Mouse (Mus musculus): ENCODE measurements at regions not wholly inside any gene's neighbourhood (a gene's known extent, or its start where the extent isn't known, plus 50 kb on each side); places are given as distances from the start of the nearest gene placed in this dataset.

DNA sequence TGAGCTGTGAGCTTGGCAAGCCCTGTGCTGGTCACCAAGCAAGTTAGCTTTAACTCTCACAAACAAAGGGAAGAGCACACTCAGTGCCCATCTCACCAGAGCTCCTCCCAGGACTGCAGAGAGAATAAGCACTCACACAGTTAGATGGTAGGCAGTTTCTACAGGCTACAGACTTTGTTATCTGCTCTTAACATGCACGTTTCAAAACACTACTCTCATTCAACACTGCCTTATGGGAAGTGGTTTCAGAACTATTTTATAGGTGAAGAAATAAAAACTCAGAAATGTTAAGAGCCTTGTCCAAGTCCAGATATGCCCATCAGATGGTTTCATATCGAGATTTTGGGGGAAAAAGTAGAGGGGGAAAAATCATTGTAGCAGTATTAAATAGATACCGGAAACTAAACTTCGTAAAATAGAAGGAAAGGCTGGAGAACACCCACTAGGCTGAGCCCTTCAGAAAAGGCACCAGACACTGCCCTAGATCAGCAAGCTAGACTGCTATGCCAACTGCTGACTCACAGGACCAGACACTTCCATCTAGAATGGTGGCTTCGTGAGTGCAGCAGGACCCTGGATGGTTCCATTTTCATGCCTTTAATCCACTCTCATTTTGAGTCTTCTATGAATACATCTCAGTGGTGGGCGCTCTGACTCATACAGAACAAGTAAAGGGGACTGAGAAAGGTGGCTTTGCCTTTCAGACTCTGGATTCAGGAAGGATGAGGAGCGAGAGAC is 51.3 kb upstream of the Serbp1 start:
- no peak overlapping the region for H3K4me2 ChIP-seq (replicated peaks)
- H3K9me3 ChIP-seq, result no peaks in the 10 kb centered on the region
- no peaks in the 10 kb centered on the region for H3K36me3 ChIP-seq
- H3K4me1 ChIP-seq, result no peaks in the 10 kb centered on the region
- H3K4me3 ChIP-seq, result no peak overlapping the region
- H3K27ac ChIP-seq (replicated peaks), result no peak overlapping the region
- no peaks in the 10 kb centered on the region for H3K27me3 ChIP-seq
- WGBS, result 82% methylated on average over 7 of the region's 7 CpGs
- no peak for ATAC-seq (replicated peaks)
- no peak overlapping the region for H3K9ac ChIP-seq (replicated peaks)

DNA sequence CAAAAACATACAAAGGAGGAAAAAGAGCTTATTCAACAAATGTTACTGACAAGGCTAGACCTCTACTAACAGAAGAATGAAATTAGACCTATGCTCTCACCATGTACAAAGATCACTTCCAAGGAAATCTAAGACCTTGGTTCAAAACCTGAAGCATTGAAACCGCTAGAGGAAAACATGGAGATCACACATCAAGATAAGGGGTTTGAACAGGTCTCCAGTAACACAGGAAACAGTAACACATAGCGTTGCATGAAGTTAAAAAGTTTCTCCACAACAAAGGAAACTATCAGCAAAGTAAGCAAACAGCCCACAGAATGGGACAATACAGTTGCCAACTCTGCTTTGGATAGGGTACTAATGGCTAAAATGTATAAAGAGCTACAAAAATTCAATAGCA is 53.3 kb upstream of the Serbp1 start:
- ATAC-seq (replicated peaks), result no peak
- no peaks in the 10 kb centered on the region for H3K36me3 ChIP-seq
- no peaks in the 10 kb centered on the region for H3K9me3 ChIP-seq
- H3K4me2 ChIP-seq (replicated peaks), result no peak overlapping the region
- H3K4me1 ChIP-seq, result no peaks in the 10 kb centered on the region
- WGBS, result 90% methylated on average over 2 of the region's 2 CpGs
- no peak overlapping the region for H3K4me3 ChIP-seq
- no peaks in the 10 kb centered on the region for H3K27me3 ChIP-seq
- H3K9ac ChIP-seq (replicated peaks), result no peak overlapping the region
- no peak overlapping the region for H3K27ac ChIP-seq (replicated peaks)

DNA sequence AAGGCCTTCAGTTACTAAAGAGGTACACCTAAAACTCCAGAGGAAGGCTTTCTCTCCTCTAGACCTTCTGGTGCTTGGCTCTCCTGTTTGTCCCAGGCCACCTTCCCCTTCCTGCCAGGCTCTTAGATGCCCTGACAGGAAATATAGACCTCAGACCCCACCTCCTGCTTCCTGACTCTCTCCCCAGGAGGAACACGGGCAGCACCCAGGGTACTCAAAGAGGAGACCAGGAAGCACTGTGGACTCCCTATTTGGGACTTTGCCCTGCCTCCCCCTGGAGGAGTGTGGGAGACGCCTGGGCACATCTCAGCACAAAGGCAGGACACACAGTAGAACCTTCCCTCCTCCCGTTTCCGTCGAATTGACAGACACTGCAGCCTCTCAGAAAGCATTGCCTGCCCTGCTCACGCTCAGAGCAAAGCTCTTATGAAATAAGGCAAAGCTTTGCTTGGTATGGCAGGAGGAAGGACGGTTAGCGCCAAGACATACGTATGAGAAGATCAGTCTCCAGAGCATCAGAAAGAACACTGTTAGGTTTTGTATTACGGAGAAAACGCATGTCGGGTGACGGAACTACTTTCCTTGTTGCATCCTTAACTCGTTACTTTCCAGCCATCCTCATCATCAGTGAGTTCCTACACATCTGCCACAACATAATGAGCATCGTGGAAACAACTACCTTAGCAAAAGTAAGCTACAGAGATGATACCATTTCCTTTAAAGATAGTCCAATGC is 54.3 kb upstream of the Serbp1 start:
- no peak overlapping the region for H3K9ac ChIP-seq (replicated peaks)
- H3K4me3 ChIP-seq, result no peak overlapping the region
- no peak for ATAC-seq (replicated peaks)
- WGBS, result 81% methylated on average over 15 of the region's 15 CpGs
- H3K36me3 ChIP-seq, result no peaks in the 10 kb centered on the region
- H3K27me3 ChIP-seq, result no peaks in the 10 kb centered on the region
- H3K9me3 ChIP-seq, result no peaks in the 10 kb centered on the region
- H3K4me1 ChIP-seq, result no peaks in the 10 kb centered on the region
- no peak overlapping the region for H3K27ac ChIP-seq (replicated peaks)
- no peak overlapping the region for H3K4me2 ChIP-seq (replicated peaks)

DNA sequence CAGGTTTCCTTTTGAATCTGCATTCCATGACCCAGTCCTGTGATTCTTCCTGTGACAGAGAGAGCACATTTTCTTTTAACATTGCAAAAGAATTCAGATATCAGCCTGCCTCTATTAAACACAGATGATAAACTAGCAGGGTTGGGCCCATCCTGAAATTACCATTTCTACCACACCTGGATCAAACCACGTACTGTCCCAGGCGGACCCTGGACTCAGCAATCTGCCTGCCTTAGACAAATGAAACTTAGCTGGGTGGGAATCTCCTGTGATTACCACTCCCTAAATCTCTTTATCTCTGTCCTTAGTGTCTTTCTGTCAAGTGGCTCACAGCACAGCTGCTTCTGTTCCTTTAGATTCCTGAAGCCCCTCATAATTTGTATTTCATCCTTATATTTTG is 55.5 kb upstream of the Serbp1 start:
- no peak overlapping the region for H3K27ac ChIP-seq (replicated peaks)
- H3K4me2 ChIP-seq (replicated peaks), result no peak overlapping the region
- no peak overlapping the region for H3K9ac ChIP-seq (replicated peaks)
- ATAC-seq (replicated peaks), result no peak
- no peaks in the 10 kb centered on the region for H3K9me3 ChIP-seq
- H3K4me3 ChIP-seq, result no peak overlapping the region
- no peaks in the 10 kb centered on the region for H3K27me3 ChIP-seq
- no peaks in the 10 kb centered on the region for H3K36me3 ChIP-seq
- WGBS, result 97% methylated on average over 2 of the region's 2 CpGs
- no peaks in the 10 kb centered on the region for H3K4me1 ChIP-seq

DNA sequence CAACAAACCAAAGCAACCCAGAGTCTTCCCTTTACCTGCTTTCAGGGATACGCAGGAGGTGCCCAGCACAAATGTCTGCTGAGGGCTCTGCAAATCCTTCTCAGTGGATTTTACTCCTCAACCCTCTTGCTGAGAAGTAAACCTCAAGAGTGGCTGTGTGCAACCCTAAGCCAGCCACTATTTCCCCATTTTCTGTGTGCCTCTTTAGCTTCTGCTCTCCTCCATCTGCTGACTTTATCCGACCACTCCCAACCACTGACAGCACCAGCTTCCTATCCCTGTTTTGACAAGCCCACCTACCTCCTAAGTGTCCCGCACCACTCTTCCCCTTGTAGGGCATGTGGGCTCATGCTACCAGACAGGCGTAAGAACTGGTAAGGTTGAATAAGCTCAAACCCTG is 56.5 kb upstream of the Serbp1 start:
- Histone ChIP-seq H3K9me3 (no peaks in the 10 kb centered on the region), H3K27ac (replicated peaks) (no peak overlapping the region), H3K27me3 (no peaks in the 10 kb centered on the region), H3K36me3 (no peaks in the 10 kb centered on the region), H3K4me2 (replicated peaks) (no peak overlapping the region), H3K4me3 (no peak overlapping the region), H3K9ac (replicated peaks) (no peak overlapping the region), H3K4me1 (no peaks in the 10 kb centered on the region)
- ATAC-seq (replicated peaks), result no peak
- WGBS, result 89% methylated on average over 4 of the region's 4 CpGs

DNA sequence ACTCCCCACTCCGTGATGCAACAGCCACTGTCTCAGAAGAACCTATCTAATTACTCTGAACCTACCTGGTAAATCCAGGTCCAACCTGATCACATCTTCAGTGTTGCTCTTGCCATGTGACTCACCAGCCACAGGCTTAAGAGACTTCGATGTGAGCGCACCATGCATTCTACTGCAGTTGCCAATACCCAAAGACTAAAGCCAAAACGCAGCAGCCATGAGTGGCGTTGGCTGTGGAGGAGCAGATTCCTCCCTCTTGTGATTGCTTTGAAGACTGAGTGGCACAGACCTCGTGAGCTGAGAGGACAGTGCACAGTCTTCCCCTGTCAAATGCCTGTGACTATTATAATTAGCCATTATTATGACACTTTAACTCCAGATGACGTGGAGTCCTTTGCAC is 58.6 kb upstream of the Serbp1 start:
- Histone ChIP-seq H3K9me3 (no peaks in the 10 kb centered on the region), H3K4me3 (no peak overlapping the region), H3K4me1 (no peaks in the 10 kb centered on the region), H3K9ac (replicated peaks) (no peak overlapping the region), H3K27me3 (no peaks in the 10 kb centered on the region), H3K27ac (replicated peaks) (no peak overlapping the region), H3K4me2 (replicated peaks) (no peak overlapping the region), H3K36me3 (no peaks in the 10 kb centered on the region)
- 66% methylated on average over 7 of the region's 7 CpGs for WGBS
- no peak for ATAC-seq (replicated peaks)

DNA sequence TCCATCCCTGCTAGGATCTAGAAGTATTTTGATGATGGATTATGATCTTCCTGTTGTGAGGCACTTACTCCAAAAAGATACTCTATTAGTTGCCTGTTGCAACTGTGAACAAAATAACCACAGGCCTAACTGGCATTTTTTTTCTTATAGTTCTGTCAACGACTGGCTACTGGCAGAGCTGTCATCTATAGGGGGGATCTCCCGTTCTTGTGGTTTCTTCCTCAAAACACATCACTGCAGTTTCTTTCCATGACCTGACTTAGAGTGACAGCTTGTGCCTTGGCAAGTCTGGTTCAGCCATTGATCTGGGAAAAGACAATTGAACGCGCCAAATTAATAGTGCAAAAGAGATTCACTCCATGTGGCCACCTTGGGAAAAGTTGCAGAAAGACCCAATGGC is 59.4 kb upstream of the Serbp1 start:
- H3K4me2 ChIP-seq (replicated peaks), result no peak overlapping the region
- no peak overlapping the region for H3K9ac ChIP-seq (replicated peaks)
- no peak overlapping the region for H3K4me3 ChIP-seq
- H3K4me1 ChIP-seq, result no peaks in the 10 kb centered on the region
- ATAC-seq (replicated peaks), result no peak
- WGBS, result 81% methylated on average over 4 of the region's 4 CpGs
- no peak overlapping the region for H3K27ac ChIP-seq (replicated peaks)
- no peaks in the 10 kb centered on the region for H3K9me3 ChIP-seq
- H3K27me3 ChIP-seq, result no peaks in the 10 kb centered on the region
- H3K36me3 ChIP-seq, result no peaks in the 10 kb centered on the region

DNA sequence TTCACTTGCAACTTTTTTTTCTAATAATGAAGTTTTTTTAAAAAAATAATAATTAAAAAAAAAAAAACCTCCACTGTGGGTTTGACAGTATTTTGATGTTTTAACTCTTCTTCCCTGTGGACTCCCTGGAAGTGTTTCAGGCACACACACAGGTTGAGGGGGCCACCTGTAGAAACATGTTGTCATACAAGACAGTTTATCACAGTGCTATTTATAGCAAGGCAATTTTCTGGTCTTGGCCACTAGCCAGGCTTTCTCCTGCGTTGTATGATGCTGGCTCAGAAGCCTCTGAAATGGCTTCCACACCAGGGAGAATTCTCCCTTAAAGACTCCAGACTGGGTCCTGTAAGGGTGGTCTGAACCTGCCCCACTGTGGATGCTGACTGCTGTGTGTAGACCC is 59.9 kb upstream of the Serbp1 start:
- WGBS, result 30% methylated on average over 1 of the region's 1 CpGs
- no peaks in the 10 kb centered on the region for H3K9me3 ChIP-seq
- no peaks in the 10 kb centered on the region for H3K27me3 ChIP-seq
- no peaks in the 10 kb centered on the region for H3K36me3 ChIP-seq
- no peak overlapping the region for H3K27ac ChIP-seq (replicated peaks)
- no peak overlapping the region for H3K4me3 ChIP-seq
- H3K4me1 ChIP-seq, result no peaks in the 10 kb centered on the region
- no peak overlapping the region for H3K9ac ChIP-seq (replicated peaks)
- ATAC-seq (replicated peaks), result 0 out of 2 replicates have a peak, but pooled peaks have one; percentile 55
- H3K4me2 ChIP-seq (replicated peaks), result no peak overlapping the region

DNA sequence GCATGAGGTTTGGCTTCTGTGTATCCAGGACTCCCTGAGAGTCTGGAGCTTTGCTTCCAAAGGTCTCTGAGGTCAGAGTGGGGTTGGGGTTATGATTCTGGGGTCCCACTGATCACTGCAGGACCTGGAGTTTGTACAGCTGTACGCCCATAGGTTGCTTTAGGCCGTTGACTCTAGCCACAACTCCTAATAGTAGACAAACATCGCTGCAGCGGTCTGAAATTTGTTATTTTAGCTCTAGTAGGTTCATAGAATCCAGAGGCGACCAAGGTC is 67.4 kb upstream of the Serbp1 start:
- Histone ChIP-seq H3K9ac (replicated peaks) (no peak overlapping the region), H3K4me3 (no peak overlapping the region), H3K27me3 (no peaks in the 10 kb centered on the region), H3K4me1 (no peaks in the 10 kb centered on the region), H3K9me3 (no peaks in the 10 kb centered on the region), H3K36me3 (no peaks in the 10 kb centered on the region), H3K27ac (replicated peaks) (no peak overlapping the region), H3K4me2 (replicated peaks) (no peak overlapping the region)
- 89% methylated on average over 5 of the region's 5 CpGs for WGBS
- no peak; the same call in 1 of the 2 replicates for ATAC-seq (replicated peaks)

DNA sequence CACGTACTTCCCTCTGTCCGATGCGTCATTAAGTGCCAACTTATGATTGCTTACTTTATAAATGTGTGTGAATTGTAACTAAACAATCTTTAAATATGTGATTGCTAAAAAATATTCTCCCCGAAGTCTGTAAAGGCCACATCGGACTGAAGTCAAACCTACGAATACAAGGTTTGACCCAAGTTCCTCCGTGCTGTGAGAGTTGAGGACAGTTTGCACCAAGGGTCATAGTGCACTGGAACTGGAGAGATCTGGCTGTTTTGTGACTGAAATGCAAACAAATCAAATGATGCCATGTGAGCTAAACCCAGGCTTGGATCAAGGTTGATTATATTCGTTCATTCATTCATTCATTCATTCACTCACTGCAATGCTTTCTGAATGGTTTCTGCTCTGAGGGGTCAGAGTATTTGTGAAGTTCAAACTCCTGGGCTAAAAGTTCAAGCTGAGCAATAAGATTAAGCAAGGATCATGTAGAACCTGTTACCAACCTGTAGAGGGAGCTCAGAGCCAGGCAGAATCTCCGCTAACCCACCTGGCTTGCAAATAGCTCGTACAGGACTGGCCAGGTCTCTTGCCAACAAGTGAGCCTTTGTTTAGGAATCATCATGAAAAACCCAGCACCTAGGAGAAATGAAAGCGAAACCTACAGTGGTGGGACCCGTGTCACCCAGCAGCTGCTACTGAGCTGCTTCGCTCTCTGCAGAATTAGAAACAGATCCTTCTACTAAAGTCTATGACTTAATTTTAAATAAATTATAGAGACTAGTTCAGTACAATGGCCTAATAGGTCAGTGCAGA is 67.9 kb upstream of the Serbp1 start:
- H3K4me1 ChIP-seq, result no peaks in the 10 kb centered on the region
- H3K9ac ChIP-seq (replicated peaks), result no peak overlapping the region
- no peak overlapping the region for H3K4me2 ChIP-seq (replicated peaks)
- 53% methylated on average over 13 of the region's 13 CpGs for WGBS
- no peak overlapping the region for H3K27ac ChIP-seq (replicated peaks)
- peak; percentile 60 for ATAC-seq (replicated peaks)
- H3K27me3 ChIP-seq, result no peaks in the 10 kb centered on the region
- H3K9me3 ChIP-seq, result no peaks in the 10 kb centered on the region
- H3K4me3 ChIP-seq, result no peak overlapping the region
- no peaks in the 10 kb centered on the region for H3K36me3 ChIP-seq

DNA sequence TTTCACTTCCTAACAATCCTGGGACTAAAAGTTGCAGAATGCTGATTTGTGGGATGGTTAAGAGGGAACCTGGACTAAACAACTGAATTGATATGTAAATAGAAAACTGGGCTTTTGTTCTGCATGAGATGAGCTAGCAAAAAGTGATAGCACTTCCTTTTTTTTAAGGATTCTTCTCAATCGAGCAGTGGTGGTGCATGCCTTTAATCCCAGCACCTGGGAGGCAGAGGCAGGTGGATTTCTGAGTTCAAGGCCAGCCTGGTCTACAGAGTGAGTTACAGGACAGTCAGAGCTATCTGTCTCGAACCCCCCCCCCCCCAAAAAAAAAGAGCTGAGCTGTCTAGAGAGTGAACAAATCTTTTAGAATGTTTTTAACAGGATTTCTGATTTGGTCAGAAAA is 69.2 kb upstream of the Serbp1 start:
- Histone ChIP-seq H3K4me2 (replicated peaks) (peak overlapping the region; percentile 50), H3K9me3 (no peaks in the 10 kb centered on the region), H3K27ac (replicated peaks) (peak overlapping the region; percentile 53), H3K9ac (replicated peaks) (peak overlapping the region; percentile 52), H3K4me1 (no peaks in the 10 kb centered on the region), H3K36me3 (no peaks in the 10 kb centered on the region), H3K4me3 (peak overlapping the region; percentile 49), H3K27me3 (no peaks in the 10 kb centered on the region)
- peak; percentile 59 for ATAC-seq (replicated peaks)
- WGBS, result 26% methylated on average over 2 of the region's 2 CpGs

DNA sequence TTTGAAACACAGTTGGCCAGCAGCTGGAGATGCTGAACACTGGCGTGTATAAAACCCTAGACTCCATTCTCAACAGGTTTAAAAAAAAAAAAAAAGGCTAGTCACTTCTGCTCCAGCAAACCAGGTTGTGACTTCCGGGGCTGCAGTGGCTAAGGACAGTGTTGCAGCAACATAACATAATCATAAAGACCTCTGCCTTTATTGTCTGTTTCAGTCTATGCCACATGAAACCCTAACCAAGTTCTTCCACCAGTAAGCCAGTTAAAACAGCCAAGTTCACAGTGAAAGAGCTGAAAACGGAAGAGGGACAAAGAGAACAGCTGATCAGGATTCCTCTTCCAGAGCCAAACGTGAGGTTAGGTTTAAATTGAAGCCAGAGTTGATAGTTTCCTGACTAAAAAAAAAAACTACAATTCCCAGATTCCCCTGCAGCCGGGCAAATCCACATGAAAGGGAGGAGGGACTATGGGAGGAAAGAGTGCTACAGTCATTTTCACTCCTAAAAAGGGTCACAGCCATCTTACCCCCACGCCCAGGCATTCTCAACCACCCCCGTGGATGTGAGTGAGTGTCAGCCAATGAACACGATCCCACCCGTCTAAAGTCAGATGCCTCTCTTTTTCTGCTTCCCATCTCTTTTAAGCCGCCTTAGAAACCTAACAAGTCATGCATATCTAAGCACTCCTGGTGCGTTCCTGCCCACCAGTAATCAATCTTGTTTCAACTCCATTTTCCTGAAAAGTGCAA is 69.8 kb upstream of the Serbp1 start:
- Histone ChIP-seq H3K27me3 (no peaks in the 10 kb centered on the region), H3K36me3 (no peaks in the 10 kb centered on the region), H3K9ac (replicated peaks) (peak overlapping the region; percentile 52), H3K9me3 (no peaks in the 10 kb centered on the region), H3K4me1 (no peaks in the 10 kb centered on the region), H3K4me3 (peak overlapping the region; percentile 49), H3K4me2 (replicated peaks) (peak overlapping the region; percentile 50), H3K27ac (replicated peaks) (peak overlapping the region; percentile 53)
- 14% methylated on average over 11 of the region's 11 CpGs for WGBS
- peak; percentile 91 for ATAC-seq (replicated peaks)

All from forebrain, embryonic 15.5 days (tissue).